Mouse (Mus musculus): ENCODE measurements around the gene Tmem86b. TPM values are rescaled to one million over a fixed set of nuclear protein-coding genes. Genes with fewer than 3 reads are reported as not detected.
A peak's percentile ranks its signal among the peaks of the same experiment; 100 is the strongest.

The Tmem86b gene
- polyA plus RNA-seq, 1 experiment from 2014 or later, result 0.80 TPM

DNA sequence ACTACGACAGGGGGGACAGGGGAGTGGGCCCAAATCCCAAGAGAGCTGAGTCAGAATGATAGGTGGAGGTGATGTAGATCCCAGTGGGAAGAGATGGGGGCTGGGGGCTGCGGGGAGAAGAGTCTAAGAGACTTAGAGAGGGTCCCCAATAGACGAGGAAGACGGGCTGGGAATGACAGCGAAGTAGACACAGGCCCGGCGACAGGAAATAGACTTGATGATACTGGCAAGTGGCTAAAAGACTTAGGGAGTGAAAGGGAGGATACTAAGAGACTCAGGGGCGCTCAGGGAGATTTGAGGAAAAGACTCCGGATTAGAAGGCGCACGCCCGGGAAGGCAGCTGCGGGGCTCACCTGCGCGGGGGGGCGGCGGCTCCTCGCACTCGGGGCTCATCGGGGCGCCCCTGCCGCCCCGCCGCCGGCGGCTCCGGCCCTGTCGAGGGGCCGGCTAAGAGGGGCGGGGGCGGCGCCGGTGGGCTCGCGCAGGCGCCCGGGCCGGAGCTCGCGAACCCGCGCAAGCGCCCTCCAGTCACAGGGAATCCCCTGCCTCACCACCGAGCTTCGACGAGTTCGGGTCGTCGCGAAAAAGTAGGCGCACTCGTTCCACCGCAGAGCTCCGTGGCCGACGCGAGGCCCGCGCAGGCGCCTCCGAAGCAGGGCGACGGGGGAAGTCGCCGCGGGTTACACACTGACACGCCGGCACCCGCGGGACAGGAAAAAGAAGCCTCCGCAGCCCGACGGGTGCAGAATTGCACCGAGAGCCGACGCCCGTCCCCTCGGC lies 27.1 kb upstream of the Tmem86b start:
- Histone ChIP-seq H3K9ac (ENCODE audit: low read depth, low read length) (peak overlapping the region; percentile 95), H3K27ac (peak overlapping the region; percentile 96), H3K4me3 (replicated peaks; ENCODE audit: low read depth, low read length) (peak overlapping the region; percentile 80), H3K4me1 (replicated peaks; ENCODE audit: insufficient read depth, low read length) (peaks cover 30% of the 10 kb centered on the region; the same call in 1 of the 2 replicates), H3K9me3 (replicated peaks; ENCODE audit: low read length) (no peaks in the 10 kb centered on the region), H3K36me3 (ENCODE audit: insufficient read depth, low read length) (0 out of 2 replicates have a peak, but pooled peaks cover 3% of the 10 kb centered on the region), H3K4me2 (ENCODE audit: low read length) (peak overlapping the region; percentile 91), H3K27me3 (ENCODE audit: insufficient read depth, low read length) (no peaks in the 10 kb centered on the region)
- DNase-seq (ENCODE audit: low spot score) (peak; percentile 54), ATAC-seq (replicated peaks; ENCODE audit: low FRiP score, low read depth) (peak; percentile 55)
- under 1% methylated on average over 55 of the region's 78 CpGs for WGBS
- no peak for TF ChIP-seq CTCF (IDR thresholded peaks at IDR 0.05; ENCODE audit: low read depth)

DNA sequence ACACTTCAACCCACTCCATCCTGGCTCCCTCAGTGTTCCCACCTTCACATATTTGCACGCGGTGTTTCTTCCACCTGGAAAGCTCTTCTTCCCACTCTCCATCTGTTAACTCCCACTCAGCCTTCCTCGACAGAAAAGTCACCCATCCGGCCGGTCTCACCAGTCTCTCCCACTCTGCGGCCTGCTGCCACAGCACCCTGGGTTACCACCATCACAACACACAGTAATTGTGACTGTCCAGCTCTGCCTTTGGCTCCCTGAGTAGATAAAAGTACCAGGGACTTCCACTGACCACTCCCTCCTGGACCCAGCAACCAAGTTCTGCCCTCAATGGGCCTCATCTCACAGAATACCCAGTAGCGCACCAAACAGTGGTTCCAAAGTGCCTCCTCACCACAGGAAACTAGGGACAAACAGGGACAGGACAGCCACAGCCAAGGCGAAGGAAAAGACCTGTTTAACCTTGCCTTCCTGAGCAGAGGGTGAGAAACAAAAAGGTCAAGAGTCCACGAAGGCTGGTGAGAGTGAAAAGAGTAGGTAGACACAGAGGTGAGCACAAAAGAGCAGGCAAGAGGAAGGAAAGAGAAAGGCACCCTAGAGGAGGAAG lies 26.4 kb upstream of the Tmem86b start:
- no peaks in the 10 kb centered on the region for H3K27me3 ChIP-seq (ENCODE audit: insufficient read depth, low read length)
- 0 out of 2 replicates have a peak, but pooled peaks cover 3% of the 10 kb centered on the region for H3K36me3 ChIP-seq (ENCODE audit: insufficient read depth, low read length)
- H3K27ac ChIP-seq, result peak overlapping the region; percentile 96
- peak overlapping the region; percentile 95 for H3K9ac ChIP-seq (ENCODE audit: low read depth, low read length)
- peak overlapping the region; percentile 91 for H3K4me2 ChIP-seq (ENCODE audit: low read length)
- WGBS, result 21% methylated on average over 9 of the region's 9 CpGs
- peaks cover 30% of the 10 kb centered on the region; the same call in 1 of the 2 replicates for H3K4me1 ChIP-seq (replicated peaks; ENCODE audit: insufficient read depth, low read length)
- DNase-seq (ENCODE audit: low spot score) (peak; percentile 9), ATAC-seq (replicated peaks; ENCODE audit: low FRiP score, low read depth) (no peak)
- H3K9me3 ChIP-seq (replicated peaks; ENCODE audit: low read length), result no peaks in the 10 kb centered on the region
- peak overlapping the region; percentile 80 for H3K4me3 ChIP-seq (replicated peaks; ENCODE audit: low read depth, low read length)
- no peak for TF ChIP-seq CTCF (IDR thresholded peaks at IDR 0.05; ENCODE audit: low read depth)

GRCm38 (mm10) chr7:4656818-4657217 lies 25.6 kb upstream of the Tmem86b start:
- Histone ChIP-seq H3K4me3 (replicated peaks; ENCODE audit: low read depth, low read length) (0 out of 2 replicates have a peak overlapping the region, but pooled peaks have one; percentile 1), H3K4me2 (ENCODE audit: low read length) (peak overlapping the region; percentile 91), H3K9ac (ENCODE audit: low read depth, low read length) (0 out of 2 replicates have a peak overlapping the region, but pooled peaks have one; percentile 95), H3K27me3 (ENCODE audit: insufficient read depth, low read length) (no peaks in the 10 kb centered on the region), H3K9me3 (replicated peaks; ENCODE audit: low read length) (no peaks in the 10 kb centered on the region), H3K36me3 (ENCODE audit: insufficient read depth, low read length) (0 out of 2 replicates have a peak, but pooled peaks cover 3% of the 10 kb centered on the region), H3K4me1 (replicated peaks; ENCODE audit: insufficient read depth, low read length) (peaks cover 30% of the 10 kb centered on the region; the same call in 1 of the 2 replicates), H3K27ac (no peak overlapping the region)
- no peak for TF ChIP-seq CTCF (IDR thresholded peaks at IDR 0.05; ENCODE audit: low read depth)
- ATAC-seq (replicated peaks; ENCODE audit: low FRiP score, low read depth) (no peak), DNase-seq (ENCODE audit: low spot score) (no peak)
- WGBS, result 33% methylated on average over 1 of the region's 1 CpGs

- no peak for ATAC-seq (replicated peaks; ENCODE audit: low FRiP score, low read depth)
- WGBS, result 67% methylated on average over 1 of the region's 1 CpGs
- H3K4me2 ChIP-seq (ENCODE audit: low read length), result no peak overlapping the region
These were observed 24.7 kb upstream of the Tmem86b start for GRCm38 (mm10) chr7:4655916-4656315.

GRCm38 (mm10) chr7:4655393-4655792 lies 24.2 kb upstream of the Tmem86b start:
- Histone ChIP-seq H3K36me3 (ENCODE audit: insufficient read depth, low read length) (0 out of 2 replicates have a peak, but pooled peaks cover 3% of the 10 kb centered on the region), H3K4me3 (replicated peaks; ENCODE audit: low read depth, low read length) (no peak overlapping the region), H3K27me3 (ENCODE audit: insufficient read depth, low read length) (no peaks in the 10 kb centered on the region), H3K27ac (no peak overlapping the region), H3K4me1 (replicated peaks; ENCODE audit: insufficient read depth, low read length) (peaks cover 30% of the 10 kb centered on the region; the same call in 1 of the 2 replicates), H3K9me3 (replicated peaks; ENCODE audit: low read length) (no peaks in the 10 kb centered on the region), H3K4me2 (ENCODE audit: low read length) (no peak overlapping the region), H3K9ac (ENCODE audit: low read depth, low read length) (no peak overlapping the region)
- no peak for TF ChIP-seq CTCF (IDR thresholded peaks at IDR 0.05; ENCODE audit: low read depth)
- DNase-seq (ENCODE audit: low spot score), result no peak
- 82% methylated on average over 4 of the region's 4 CpGs for WGBS
- no peak for ATAC-seq (replicated peaks; ENCODE audit: low FRiP score, low read depth)

More at GRCm38 (mm10) chr7:4655916-4656315, 24.7 kb upstream of the Tmem86b start:
- 0 out of 2 replicates have a peak, but pooled peaks cover 3% of the 10 kb centered on the region for H3K36me3 ChIP-seq (ENCODE audit: insufficient read depth, low read length)
- no peak overlapping the region for H3K9ac ChIP-seq (ENCODE audit: low read depth, low read length)
- TF ChIP-seq CTCF (IDR thresholded peaks at IDR 0.05; ENCODE audit: low read depth), result no peak
- no peaks in the 10 kb centered on the region for H3K9me3 ChIP-seq (replicated peaks; ENCODE audit: low read length)
- no peaks in the 10 kb centered on the region for H3K27me3 ChIP-seq (ENCODE audit: insufficient read depth, low read length)
- H3K4me3 ChIP-seq (replicated peaks; ENCODE audit: low read depth, low read length), result no peak overlapping the region
- peaks cover 30% of the 10 kb centered on the region; the same call in 1 of the 2 replicates for H3K4me1 ChIP-seq (replicated peaks; ENCODE audit: insufficient read depth, low read length)
- no peak overlapping the region for H3K27ac ChIP-seq
- DNase-seq (ENCODE audit: low spot score), result no peak

DNA sequence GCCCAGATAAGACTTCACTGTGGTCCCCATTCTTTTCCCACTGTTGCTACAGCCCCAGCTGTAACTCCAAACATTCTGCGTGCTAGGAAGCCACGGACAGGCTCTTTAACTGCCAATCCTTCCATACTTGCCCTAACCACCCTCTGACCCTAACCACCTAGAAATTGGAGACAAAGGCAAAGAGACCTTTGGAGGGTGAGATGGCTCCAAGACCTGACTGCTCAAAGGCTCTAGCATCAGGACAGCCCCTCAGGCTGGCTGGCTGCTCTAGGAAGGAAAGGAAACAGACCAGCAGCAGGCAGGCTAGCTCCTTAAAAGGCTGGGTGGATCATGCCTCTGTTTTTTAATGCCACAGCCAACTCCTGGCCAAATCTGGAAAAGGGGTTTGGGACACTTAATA lies 23.0 kb upstream of the Tmem86b start:
- DNase-seq (ENCODE audit: low spot score) (no peak), ATAC-seq (replicated peaks; ENCODE audit: low FRiP score, low read depth) (no peak)
- TF ChIP-seq CTCF (IDR thresholded peaks at IDR 0.05; ENCODE audit: low read depth), result no peak
- Histone ChIP-seq H3K27me3 (ENCODE audit: insufficient read depth, low read length) (no peaks in the 10 kb centered on the region), H3K4me2 (ENCODE audit: low read length) (0 out of 2 replicates have a peak overlapping the region, but pooled peaks have one; percentile 7), H3K4me3 (replicated peaks; ENCODE audit: low read depth, low read length) (no peak overlapping the region), H3K36me3 (ENCODE audit: insufficient read depth, low read length) (0 out of 2 replicates have a peak, but pooled peaks cover 3% of the 10 kb centered on the region), H3K9me3 (replicated peaks; ENCODE audit: low read length) (no peaks in the 10 kb centered on the region), H3K4me1 (replicated peaks; ENCODE audit: insufficient read depth, low read length) (peaks cover 23% of the 10 kb centered on the region; the same call in 1 of the 2 replicates), H3K9ac (ENCODE audit: low read depth, low read length) (no peak overlapping the region), H3K27ac (no peak overlapping the region; the same call in 1 of the 2 replicates)
- WGBS, result 76% methylated on average over 2 of the region's 2 CpGs
